Mouse (Mus musculus) C2C12 (cell line): Measurements from ENCODE around the gene Insig1.

Experiments used
- CEBPB ChIP-seq: IDR thresholded peaks from one replicate; pipeline ENCODE4 v1.6.1; 2011; ENCODE audit warnings: low read depth, mild to moderate bottlenecking, control low read depth, moderate library complexity
- CTCF ChIP-seq: IDR thresholded peaks from one replicate; pipeline ENCODE4 v1.5.1; 2011; ENCODE audit not compliant: control insufficient read depth, insufficient read depth, insufficient read length
- FOSL1 ChIP-seq: IDR thresholded peaks from one replicate; pipeline ENCODE4 v1.8.0; 2011; ENCODE audit warnings: mild to moderate bottlenecking, low read length; ENCODE audit not compliant: poor library complexity, insufficient read depth, severe bottlenecking
- MAX ChIP-seq: IDR thresholded peaks from one replicate; pipeline ENCODE4 v1.6.1; 2011; ENCODE audit warnings: mild to moderate bottlenecking, control low read depth
- MYOG ChIP-seq: IDR thresholded peaks from one replicate; pipeline ENCODE4 v1.6.1; 2011; ENCODE audit not compliant: control insufficient read depth, insufficient read length; ENCODE audit errors: extremely low read depth
- USF1 ChIP-seq: IDR thresholded peaks from one replicate; pipeline ENCODE4 v1.6.1; 2011; ENCODE audit warnings: low read depth, mild to moderate bottlenecking, control low read depth, moderate library complexity

- TF ChIP-seq MAX (no peak), USF1 (no peak), FOSL1 (no peak), MYOG (no peak), CEBPB (no peak), CTCF (no peak)
Measured at GRCm38 (mm10) chr5:28056877-28057276, 14.3 kb upstream of the Insig1 start.
